Mouse (Mus musculus): ENCODE measurements at regions not wholly inside any gene's neighbourhood (a gene's known extent, or its start where the extent isn't known, plus 50 kb on each side); places are given as distances from the start of the nearest gene placed in this dataset.
"Not testable (repeated sequence)": the region's sequence is repeated elsewhere in the genome, so short reads cannot be mapped to it uniquely, and the experiment has no call there.

DNA sequence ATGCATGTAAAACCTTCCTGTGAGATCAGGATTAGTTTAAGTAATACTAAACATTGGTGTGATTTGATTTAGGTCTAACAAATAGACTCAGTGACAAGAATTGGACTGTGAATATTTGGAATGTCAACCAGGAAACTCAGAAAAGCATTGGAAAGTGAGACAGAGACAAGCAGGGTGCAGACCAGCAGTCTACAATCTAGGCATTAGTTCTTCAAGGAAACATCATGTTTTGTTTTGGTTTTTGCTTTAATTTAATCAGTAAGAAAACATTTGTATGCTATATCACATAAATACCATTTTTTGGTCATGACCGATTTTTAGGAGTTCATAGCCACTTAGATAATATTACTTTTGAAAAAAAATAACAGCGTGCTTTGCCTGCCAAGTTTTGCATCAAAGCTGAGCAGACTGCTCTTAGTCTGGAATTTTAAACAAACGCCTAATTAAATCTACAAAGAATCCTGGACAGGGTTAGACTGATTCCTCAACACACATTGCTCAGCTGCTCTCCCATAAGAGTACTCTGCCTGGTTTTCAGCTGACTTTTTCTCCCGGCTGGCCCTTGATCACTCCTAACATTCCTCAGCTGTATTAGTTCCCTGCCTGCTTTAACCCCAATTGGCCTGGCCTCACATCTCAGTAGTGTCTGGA lies 396.5 kb upstream of the Kcnh7 start:
- no peaks in the 10 kb centered on the region for H3K9me3 ChIP-seq (replicated peaks)
- no peak for ATAC-seq (replicated peaks; ENCODE audit: insufficient number of reproducible peaks, insufficient read depth, low FRiP score, low read depth)
- H3K27ac ChIP-seq: no peak overlapping the region

DNA sequence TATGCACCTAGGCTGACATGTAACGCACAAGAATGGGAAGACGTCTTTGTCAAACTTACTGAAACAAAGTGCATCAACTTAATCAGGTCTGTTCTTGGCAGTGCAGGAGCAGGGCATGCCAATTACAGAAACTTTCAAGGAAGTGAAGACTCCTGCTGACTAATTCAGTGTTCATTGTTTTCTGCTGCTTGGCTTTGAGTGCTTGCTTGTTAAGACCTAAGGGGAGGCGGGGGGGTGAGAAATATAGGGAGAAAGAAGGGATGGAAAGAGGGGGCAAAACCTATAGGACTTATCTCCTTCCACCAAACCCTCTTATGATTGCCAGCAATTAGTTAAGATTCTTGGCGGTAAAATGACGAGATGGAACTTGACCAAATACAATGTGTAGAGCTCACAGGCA lies 391.1 kb upstream of the Kcnh7 start:
- Histone ChIP-seq H3K36me3 (no peaks in the 10 kb centered on the region), H3K4me2 (no peak overlapping the region), H3K4me1 (replicated peaks) (no peaks in the 10 kb centered on the region), H3K27me3 (no peaks in the 10 kb centered on the region), H3K9me3 (replicated peaks) (no peaks in the 10 kb centered on the region), H3K27ac (no peak overlapping the region), H3K4me3 (no peak overlapping the region), H3K9ac (no peak overlapping the region)
- WGBS: 71% methylated on average over 5 of the region's 5 CpGs
- ATAC-seq (replicated peaks; ENCODE audit: insufficient number of reproducible peaks, insufficient read depth, low FRiP score, low read depth): no peak

More for the DNA sequence above, 396.5 kb upstream of the Kcnh7 start:
- H3K36me3 ChIP-seq: no peaks in the 10 kb centered on the region
- no peaks in the 10 kb centered on the region for H3K4me1 ChIP-seq (replicated peaks)
- no peaks in the 10 kb centered on the region for H3K27me3 ChIP-seq
- H3K9ac ChIP-seq: no peak overlapping the region
- H3K4me3 ChIP-seq: no peak overlapping the region
- WGBS: 55% methylated on average over 4 of the region's 4 CpGs
- H3K4me2 ChIP-seq: no peak overlapping the region

DNA sequence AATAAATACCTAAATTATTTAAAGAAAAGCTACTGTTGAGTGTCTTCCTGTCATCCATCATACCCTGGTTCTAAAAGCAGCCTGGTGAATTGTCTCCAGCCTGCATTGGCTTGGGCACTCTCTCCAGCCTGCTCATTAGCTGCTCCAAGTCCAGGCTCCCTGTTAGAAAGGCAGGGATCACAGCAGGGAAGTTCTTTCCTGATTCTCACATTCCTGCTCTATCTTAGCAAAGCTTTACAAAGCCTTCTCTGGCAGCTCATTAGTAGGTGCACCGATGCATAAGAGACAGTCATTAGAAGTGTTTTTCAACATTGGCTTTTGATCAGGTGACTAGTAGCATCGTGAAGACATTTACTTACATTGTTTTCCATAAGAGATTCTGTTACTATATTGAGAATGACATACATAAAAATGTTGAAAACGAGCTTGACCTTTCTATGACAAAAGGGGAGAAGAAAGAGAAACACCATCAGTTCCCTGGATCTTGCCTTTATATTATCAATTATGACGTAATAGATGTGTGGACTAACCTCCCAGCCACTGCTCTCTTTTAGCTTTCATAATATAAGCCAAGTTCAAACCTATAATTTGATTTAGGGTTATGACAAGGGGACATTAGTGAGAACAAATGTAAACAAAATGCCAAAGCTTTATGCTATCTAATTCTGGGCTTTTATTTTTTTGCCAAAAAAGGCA lies 390.1 kb upstream of the Kcnh7 start:
- H3K9me3 ChIP-seq (replicated peaks): no peaks in the 10 kb centered on the region
- no peak overlapping the region for H3K4me3 ChIP-seq
- no peak overlapping the region for H3K27ac ChIP-seq
- H3K4me2 ChIP-seq: no peak overlapping the region
- no peaks in the 10 kb centered on the region for H3K27me3 ChIP-seq
- H3K9ac ChIP-seq: no peak overlapping the region
- ATAC-seq (replicated peaks; ENCODE audit: insufficient number of reproducible peaks, insufficient read depth, low FRiP score, low read depth): no peak
- 22% methylated on average over 4 of the region's 4 CpGs for WGBS
- H3K4me1 ChIP-seq (replicated peaks): no peaks in the 10 kb centered on the region
- H3K36me3 ChIP-seq: no peaks in the 10 kb centered on the region

DNA sequence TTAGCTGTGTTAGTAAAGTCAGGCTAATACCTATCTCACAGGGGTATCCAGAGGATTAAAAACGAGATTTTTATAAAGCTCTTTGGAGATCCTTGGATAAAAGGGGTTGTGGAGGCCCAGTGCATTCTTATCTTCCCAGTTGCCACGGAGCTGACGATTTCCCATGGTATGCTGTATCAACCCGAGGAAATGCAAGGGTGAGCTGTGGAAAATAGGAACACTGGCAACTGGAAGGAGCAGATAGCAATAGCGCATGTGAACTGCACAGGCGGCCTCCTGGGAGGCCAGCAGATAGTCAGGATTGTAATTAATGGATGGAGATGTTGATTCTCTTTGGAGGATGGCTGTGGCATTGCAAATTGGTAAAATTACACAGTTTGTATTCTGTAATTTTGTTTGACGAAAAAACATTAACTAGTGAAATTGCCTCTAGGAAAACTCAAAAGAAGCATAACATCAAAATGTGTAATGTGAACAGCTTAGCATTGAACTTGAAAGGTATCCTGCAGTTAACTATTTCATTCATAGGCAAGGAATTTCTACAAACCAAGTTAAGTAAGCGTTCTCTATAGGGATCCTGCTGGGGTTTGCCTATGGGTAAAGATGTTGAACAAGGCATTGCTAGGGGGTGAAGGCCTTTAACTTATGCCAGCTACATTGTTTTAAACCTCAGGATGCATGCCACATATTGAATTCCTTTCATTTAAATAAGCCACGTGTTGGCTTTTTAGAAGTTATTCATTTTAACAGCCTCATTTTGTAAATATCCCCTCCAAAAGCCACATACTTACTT lies 389.1 kb upstream of the Kcnh7 start:
- ATAC-seq (replicated peaks; ENCODE audit: insufficient number of reproducible peaks, insufficient read depth, low FRiP score, low read depth): no peak
- WGBS: 34% methylated on average over 9 of the region's 9 CpGs

DNA sequence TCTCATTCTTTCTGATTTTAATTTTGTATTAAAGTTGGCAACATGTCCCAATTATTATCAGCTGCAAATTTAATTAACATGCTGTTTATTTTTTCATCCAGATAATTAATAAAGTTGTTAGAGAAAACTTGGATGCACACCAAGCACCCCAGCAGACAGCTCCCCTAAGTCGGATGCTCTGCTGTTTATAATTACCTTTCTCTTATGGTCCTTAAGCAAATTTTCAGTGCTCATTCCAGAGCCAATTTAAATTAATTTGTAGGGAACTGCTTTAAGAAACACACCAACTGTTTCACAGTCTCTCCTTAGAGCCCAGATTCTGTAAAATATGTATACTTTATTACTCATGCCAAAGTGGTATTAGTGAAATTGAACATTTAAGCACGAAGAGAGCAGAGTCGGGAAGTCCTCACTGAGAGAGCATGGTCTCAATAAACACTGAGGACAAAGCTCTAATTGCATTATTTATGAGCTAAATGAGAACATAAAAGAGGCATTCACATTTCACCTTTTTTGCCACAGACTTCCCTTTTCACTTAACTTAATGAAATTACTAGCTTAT lies 372.9 kb upstream of the Kcnh7 start:
- Histone ChIP-seq H3K4me1 (replicated peaks) (no peaks in the 10 kb centered on the region), H3K4me2 (no peak overlapping the region), H3K9me3 (replicated peaks) (no peaks in the 10 kb centered on the region), H3K27ac (no peak overlapping the region), H3K9ac (no peak overlapping the region), H3K36me3 (no peaks in the 10 kb centered on the region), H3K4me3 (no peak overlapping the region), H3K27me3 (no peaks in the 10 kb centered on the region)
- no peak for ATAC-seq (replicated peaks; ENCODE audit: insufficient number of reproducible peaks, insufficient read depth, low FRiP score, low read depth)
- 75% methylated on average over 3 of the region's 3 CpGs for WGBS

More for the DNA sequence above, 389.1 kb upstream of the Kcnh7 start:
- Histone ChIP-seq H3K27ac (no peak overlapping the region), H3K4me1 (replicated peaks) (no peaks in the 10 kb centered on the region), H3K9me3 (replicated peaks) (no peaks in the 10 kb centered on the region), H3K4me3 (no peak overlapping the region), H3K9ac (no peak overlapping the region), H3K36me3 (no peaks in the 10 kb centered on the region), H3K27me3 (no peaks in the 10 kb centered on the region), H3K4me2 (no peak overlapping the region)

DNA sequence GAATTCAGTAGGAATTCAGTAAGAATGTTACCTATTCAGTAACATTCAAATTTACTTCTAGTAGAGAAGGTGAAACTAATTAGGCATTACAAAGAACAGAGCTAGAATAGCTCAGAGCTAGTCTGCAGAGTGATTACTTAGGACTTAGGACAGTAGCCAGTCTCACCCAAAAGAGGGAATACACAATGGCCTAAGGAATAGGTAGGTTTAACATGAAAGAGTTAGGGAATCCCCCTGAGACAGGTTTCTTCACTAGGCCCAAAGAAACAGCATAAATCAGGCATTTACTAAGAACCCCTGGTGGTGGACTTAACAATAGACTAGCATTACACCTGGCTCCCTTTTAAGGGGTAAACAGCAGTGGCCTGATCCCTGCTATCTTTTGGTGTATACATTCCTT lies 357.7 kb upstream of the Kcnh7 start:
- not testable (repeated sequence) for H3K9ac ChIP-seq; H3K9me3 ChIP-seq (replicated peaks); H3K36me3 ChIP-seq; H3K27ac ChIP-seq; H3K4me3 ChIP-seq; ATAC-seq (replicated peaks; ENCODE audit: insufficient number of reproducible peaks, insufficient read depth, low FRiP score, low read depth); H3K4me1 ChIP-seq (replicated peaks); H3K27me3 ChIP-seq; H3K4me2 ChIP-seq

DNA sequence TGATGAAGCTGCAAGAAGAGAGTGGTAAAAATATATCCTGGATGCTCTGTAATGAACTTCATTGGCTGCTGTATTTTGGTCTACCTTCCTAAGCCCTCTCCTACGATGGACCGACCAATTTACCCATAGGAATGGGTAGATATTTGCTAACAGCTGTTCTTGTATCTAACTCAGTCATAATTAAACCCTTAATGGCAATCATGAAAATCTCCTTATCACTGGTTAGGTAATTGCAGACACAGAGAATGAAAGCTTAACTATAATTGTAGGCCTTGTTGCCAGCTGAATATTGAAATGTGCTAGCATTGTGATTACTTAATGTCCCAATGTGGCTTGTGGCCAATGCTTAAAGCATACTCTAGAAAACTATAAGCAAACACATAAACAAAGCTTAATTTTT lies 334.4 kb upstream of the Kcnh7 start:
- Histone ChIP-seq H3K36me3 (no peaks in the 10 kb centered on the region), H3K4me3 (no peak overlapping the region), H3K4me1 (replicated peaks) (no peaks in the 10 kb centered on the region), H3K9ac (no peak overlapping the region), H3K4me2 (no peak overlapping the region), H3K27me3 (no peaks in the 10 kb centered on the region), H3K27ac (no peak overlapping the region), H3K9me3 (replicated peaks) (no peaks in the 10 kb centered on the region)
- WGBS: 96% methylated on average over 2 of the region's 2 CpGs
- ATAC-seq (replicated peaks; ENCODE audit: insufficient number of reproducible peaks, insufficient read depth, low FRiP score, low read depth): no peak

DNA sequence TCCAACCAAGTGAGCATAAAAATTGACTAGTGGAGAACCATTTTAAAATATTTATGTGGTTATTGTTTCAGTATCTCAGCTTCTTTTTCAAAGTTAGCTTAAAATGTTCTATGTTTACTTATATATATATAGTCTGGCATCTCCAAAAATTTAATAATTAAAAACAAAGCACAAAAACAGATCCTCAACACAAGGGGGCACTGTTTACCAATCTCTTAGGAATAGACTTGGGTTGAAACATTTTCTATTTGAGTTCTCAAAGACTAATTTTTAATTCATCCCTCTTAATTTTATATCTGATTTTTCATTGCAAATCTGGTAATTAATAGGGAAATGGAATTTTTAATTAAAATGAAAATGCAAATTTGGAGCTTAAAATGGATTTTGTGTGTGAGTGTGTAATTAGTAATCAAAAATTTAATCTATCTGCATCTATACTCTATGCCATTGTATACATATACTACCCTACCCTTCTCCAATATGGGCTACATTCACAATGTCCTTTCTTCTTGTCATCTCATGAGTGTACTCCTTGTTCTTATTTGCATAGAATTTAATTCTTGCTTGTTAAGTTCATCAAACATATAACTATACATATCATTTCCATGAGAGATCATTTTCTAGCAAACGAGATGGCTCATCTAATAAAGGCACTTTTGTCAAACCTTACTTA lies 329.6 kb upstream of the Kcnh7 start:
- 34% methylated on average over 1 of the region's 1 CpGs for WGBS
- no peaks in the 10 kb centered on the region for H3K4me1 ChIP-seq (replicated peaks)
- no peak overlapping the region for H3K4me2 ChIP-seq
- no peak overlapping the region for H3K4me3 ChIP-seq
- H3K36me3 ChIP-seq: no peaks in the 10 kb centered on the region
- H3K9ac ChIP-seq: no peak overlapping the region
- no peaks in the 10 kb centered on the region for H3K9me3 ChIP-seq (replicated peaks)
- no peak overlapping the region for H3K27ac ChIP-seq
- no peak for ATAC-seq (replicated peaks; ENCODE audit: insufficient number of reproducible peaks, insufficient read depth, low FRiP score, low read depth)
- no peaks in the 10 kb centered on the region for H3K27me3 ChIP-seq

DNA sequence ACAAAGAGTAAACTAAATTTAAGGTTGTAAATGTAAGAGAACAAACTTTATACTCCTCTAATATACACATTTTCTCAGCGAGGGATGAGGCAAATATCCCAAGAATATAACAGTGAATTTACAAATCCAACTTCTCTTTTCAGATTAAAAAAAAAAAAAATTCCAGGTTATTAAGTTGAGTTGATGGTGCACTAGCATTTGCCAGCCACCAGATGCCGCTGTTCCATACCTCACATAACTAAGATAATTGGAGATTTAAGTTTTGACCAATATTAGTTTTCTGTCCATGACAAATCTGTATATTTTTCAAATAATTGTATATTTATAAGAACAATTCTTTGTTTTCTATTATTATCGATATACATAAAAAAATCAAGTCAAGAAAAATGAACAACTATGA lies 319.9 kb upstream of the Kcnh7 start:
- Histone ChIP-seq H3K27me3 (no peaks in the 10 kb centered on the region), H3K4me1 (replicated peaks) (no peaks in the 10 kb centered on the region), H3K36me3 (no peaks in the 10 kb centered on the region), H3K9me3 (replicated peaks) (no peaks in the 10 kb centered on the region), H3K4me2 (no peak overlapping the region), H3K9ac (no peak overlapping the region), H3K4me3 (no peak overlapping the region), H3K27ac (no peak overlapping the region)
- ATAC-seq (replicated peaks; ENCODE audit: insufficient number of reproducible peaks, insufficient read depth, low FRiP score, low read depth): no peak
- 4% methylated on average over 3 of the region's 3 CpGs for WGBS

DNA sequence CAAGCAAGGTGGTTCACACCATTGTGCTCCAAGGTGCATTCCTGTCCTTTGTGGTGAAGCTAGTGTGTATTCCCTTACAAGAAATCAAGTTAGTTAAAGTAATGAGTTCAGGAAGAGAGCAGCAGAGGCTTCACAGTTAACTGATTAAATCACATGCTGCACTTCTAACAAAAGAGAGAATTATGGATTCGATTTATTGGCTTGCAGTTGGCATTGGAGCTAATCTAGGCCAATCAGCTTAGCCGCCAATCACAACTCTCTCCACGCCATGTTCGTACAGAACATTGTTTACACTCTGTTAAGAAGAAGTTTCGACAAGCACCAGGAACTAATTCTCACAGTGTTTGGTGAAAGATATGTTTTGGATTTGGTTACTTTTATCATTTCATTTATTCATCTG lies 292.3 kb upstream of the Kcnh7 start:
- Histone ChIP-seq H3K4me3 (no peak overlapping the region), H3K27me3 (no peaks in the 10 kb centered on the region), H3K9me3 (replicated peaks) (no peaks in the 10 kb centered on the region), H3K4me1 (replicated peaks) (no peaks in the 10 kb centered on the region), H3K9ac (no peak overlapping the region), H3K36me3 (no peaks in the 10 kb centered on the region), H3K27ac (no peak overlapping the region), H3K4me2 (no peak overlapping the region)
- 65% methylated on average over 5 of the region's 5 CpGs for WGBS
- no peak for ATAC-seq (replicated peaks; ENCODE audit: insufficient number of reproducible peaks, insufficient read depth, low FRiP score, low read depth)

DNA sequence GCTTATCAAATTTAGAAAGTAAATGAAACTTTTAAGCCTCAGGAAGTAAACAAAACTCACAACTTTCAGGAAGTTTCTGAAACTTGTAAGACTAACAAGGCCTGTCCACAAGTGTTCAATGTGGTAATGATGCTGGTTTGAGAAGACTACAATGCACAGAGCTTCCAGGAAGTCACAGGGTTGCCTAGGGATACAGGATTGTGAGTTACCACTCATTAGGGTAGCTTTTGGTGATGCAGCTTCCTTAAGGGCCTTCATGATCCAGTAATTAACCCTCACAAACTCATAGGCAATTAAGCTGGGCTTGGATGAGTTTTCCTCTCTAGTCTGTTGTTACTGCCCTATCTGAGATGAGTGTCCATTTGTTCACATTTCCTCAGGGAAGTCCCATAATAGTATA lies 291.2 kb upstream of the Kcnh7 start:
- H3K36me3 ChIP-seq: no peaks in the 10 kb centered on the region
- no peak overlapping the region for H3K4me2 ChIP-seq
- no peak overlapping the region for H3K27ac ChIP-seq
- H3K9ac ChIP-seq: no peak overlapping the region
- no peak for ATAC-seq (replicated peaks; ENCODE audit: insufficient number of reproducible peaks, insufficient read depth, low FRiP score, low read depth)
- no peaks in the 10 kb centered on the region for H3K27me3 ChIP-seq
- H3K4me1 ChIP-seq (replicated peaks): no peaks in the 10 kb centered on the region
- H3K4me3 ChIP-seq: no peak overlapping the region
- H3K9me3 ChIP-seq (replicated peaks): no peaks in the 10 kb centered on the region
